Mouse (Mus musculus) myocyte (in vitro differentiated cells): ENCODE measurements around the gene Zscan21.

Source experiments
- MAX ChIP-seq: IDR thresholded peaks from one replicate; pipeline ENCODE4 v1.6.1; 2011; ENCODE audit warnings: low read depth, mild to moderate bottlenecking, control low read depth
- MYOG ChIP-seq, 3 experiments: IDR thresholded peaks; one replicate each; pipeline ENCODE4 v1.6.1; 2011; ENCODE audit warnings: control low read depth in 2 of 3, low read depth in 2 of 3, mild to moderate bottlenecking in 2 of 3; ENCODE audit not compliant: insufficient read length in 2 of 3, control insufficient read depth in 1 of 3, insufficient read depth in 1 of 3

GRCm38 (mm10) chr5:138163610-138164009 lies 46.9 kb downstream of the Zscan21 start:
- no peak for TF ChIP-seq MYOG (IDR thresholded peaks at IDR 0.05; ENCODE audit: control insufficient read depth in 1 of 3, insufficient read depth in 1 of 3, insufficient read length in 2 of 3, low read depth in 2 of 3)
- TF ChIP-seq MAX = no peak
